Mouse (Mus musculus) ES-Bruce4 (cell line): Measurements from ENCODE around the gene Fars2. TPM values are rescaled to one million over a fixed set of nuclear protein-coding genes. Genes with fewer than 3 reads are reported as not detected.

Experiments
- H3K27ac ChIP-seq: 2 replicates; pipeline ENCODE4 v1.5.1; 2012; ENCODE audit warnings: low read length, inconsistent platforms; ENCODE audit not compliant: insufficient read depth
- H3K27me3 ChIP-seq: 2 replicates; pipeline ENCODE4 v1.6.1; 2012; ENCODE audit warnings: mild to moderate bottlenecking, low read length, inconsistent platforms; ENCODE audit not compliant: control insufficient read depth, poor library complexity, insufficient read depth, severe bottlenecking
- H3K36me3 ChIP-seq: 2 replicates; pipeline ENCODE4 v1.6.1; 2012; ENCODE audit warnings: inconsistent platforms, mild to moderate bottlenecking, low read length, moderate library complexity; ENCODE audit not compliant: control insufficient read depth, poor library complexity, insufficient read depth, severe bottlenecking
- H3K4me1 ChIP-seq: one replicate; pipeline ENCODE4 v1.8.1; 2011; ENCODE audit warnings: low read length; ENCODE audit not compliant: control insufficient read depth, insufficient read depth
- H3K4me3 ChIP-seq: 2 replicates; pipeline ENCODE4 v1.5.1; 2011; ENCODE audit warnings: low read depth, mild to moderate bottlenecking, low read length
- H3K9ac ChIP-seq: 2 replicates; pipeline ENCODE4 v1.6.1; 2012; ENCODE audit warnings: low read depth, mild to moderate bottlenecking, inconsistent platforms; ENCODE audit not compliant: poor library complexity, severe bottlenecking
- H3K9me3 ChIP-seq: replicated peaks from 2 replicates; pipeline ENCODE4 v1.6.1; 2012; ENCODE audit warnings: mild to moderate bottlenecking, low read length, inconsistent platforms; ENCODE audit not compliant: control insufficient read depth, poor library complexity, insufficient read depth, severe bottlenecking
- CTCF ChIP-seq: IDR thresholded peaks from one replicate; pipeline ENCODE4 v1.8.1; 2011; ENCODE audit warnings: low read depth, low read length
- EP300 ChIP-seq: IDR thresholded peaks from 2 replicates; pipeline ENCODE4 v1.6.1; 2011; ENCODE audit warnings: low read depth, low read length; ENCODE audit not compliant: insufficient read depth
- POLR2A ChIP-seq: IDR thresholded peaks from one replicate; pipeline ENCODE4 v1.8.1; 2011; ENCODE audit warnings: low read length; ENCODE audit not compliant: insufficient read depth
- polyA plus RNA-seq: library from polyadenylated mRNA; stranded (reverse); fragments of >200 nt; gene quantifications from 2 replicates; pipeline ENCODE4 v1.2.4, GENCODE M21; 2011; ENCODE audit warnings: low read depth; ENCODE audit not compliant: missing spikeins, insufficient read depth, insufficient read length

Fars2 gene
- polyA plus RNA-seq, 1 experiment = 23.3 TPM

GRCm38 (mm10) chr13:36610426-36610825 lies 493.2 kb downstream of the Fars2 start:
- Histone ChIP-seq H3K4me1 (no peaks in the 10 kb centered on the region), H3K4me3 (no peak overlapping the region), H3K9ac (no peak overlapping the region), H3K27me3 (no peaks in the 10 kb centered on the region), H3K36me3 (no peaks in the 10 kb centered on the region), H3K9me3 (peaks cover 16% of the 10 kb centered on the region), H3K27ac (no peak overlapping the region)
- TF ChIP-seq EP300 (no peak), POLR2A (no peak), CTCF (no peak)

- no peaks in the 10 kb centered on the region for H3K27me3 ChIP-seq
- H3K9ac ChIP-seq = no peak overlapping the region
- no peak overlapping the region for H3K27ac ChIP-seq
- H3K9me3 ChIP-seq = peaks cover 16% of the 10 kb centered on the region
- no peaks in the 10 kb centered on the region for H3K36me3 ChIP-seq
- TF ChIP-seq POLR2A (no peak), CTCF (no peak), EP300 (no peak)
- no peak overlapping the region for H3K4me3 ChIP-seq
- no peaks in the 10 kb centered on the region for H3K4me1 ChIP-seq
These were observed 495.9 kb downstream of the Fars2 start for GRCm38 (mm10) chr13:36612785-36613750.

- Histone ChIP-seq H3K27me3 (no peaks in the 10 kb centered on the region), H3K36me3 (no peaks in the 10 kb centered on the region), H3K9ac (no peak overlapping the region), H3K27ac (no peak overlapping the region), H3K9me3 (no peaks in the 10 kb centered on the region), H3K4me1 (no peaks in the 10 kb centered on the region), H3K4me3 (no peak overlapping the region)
- TF ChIP-seq POLR2A = no peak
- no peak for TF ChIP-seq CTCF
- TF ChIP-seq EP300 = no peak
These were observed 503.5 kb downstream of the Fars2 start for GRCm38 (mm10) chr13:36620498-36621332.

DNA sequence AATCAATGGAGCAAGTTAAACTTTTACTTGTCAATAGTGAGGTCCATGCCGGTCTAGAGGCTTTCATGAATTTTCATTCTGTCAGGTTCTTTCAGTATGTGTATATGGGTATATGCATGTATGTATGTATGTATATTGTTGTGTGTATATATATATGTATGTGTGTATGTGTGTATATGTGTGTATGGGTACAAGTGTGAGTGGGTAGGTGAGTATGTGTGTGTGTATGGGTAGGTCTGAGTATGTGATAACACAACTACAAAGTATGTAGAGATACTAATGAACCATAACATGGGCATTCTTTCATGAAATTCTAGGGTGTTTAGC lies 504.1 kb downstream of the Fars2 start:
- no peak overlapping the region for H3K27ac ChIP-seq
- no peak overlapping the region for H3K9ac ChIP-seq
- H3K27me3 ChIP-seq = no peaks in the 10 kb centered on the region
- no peak for TF ChIP-seq POLR2A
- no peak for TF ChIP-seq CTCF
- TF ChIP-seq EP300 = no peak
- no peak overlapping the region for H3K4me3 ChIP-seq
- H3K36me3 ChIP-seq = no peaks in the 10 kb centered on the region
- H3K9me3 ChIP-seq = no peaks in the 10 kb centered on the region
- no peaks in the 10 kb centered on the region for H3K4me1 ChIP-seq

- Histone ChIP-seq H3K4me1 (no peaks in the 10 kb centered on the region), H3K9me3 (no peaks in the 10 kb centered on the region), H3K9ac (no peak overlapping the region), H3K36me3 (no peaks in the 10 kb centered on the region), H3K27me3 (no peaks in the 10 kb centered on the region), H3K4me3 (no peak overlapping the region), H3K27ac (no peak overlapping the region)
- TF ChIP-seq EP300 (no peak), CTCF (no peak), POLR2A (no peak)
These were observed 506.3 kb downstream of the Fars2 start for GRCm38 (mm10) chr13:36623556-36623955.

GRCm38 (mm10) chr13:36629154-36629553 lies 511.9 kb downstream of the Fars2 start:
- no peaks in the 10 kb centered on the region for H3K4me1 ChIP-seq
- no peak overlapping the region for H3K9ac ChIP-seq
- H3K27ac ChIP-seq = no peak overlapping the region
- no peaks in the 10 kb centered on the region for H3K36me3 ChIP-seq
- H3K9me3 ChIP-seq = no peaks in the 10 kb centered on the region
- H3K4me3 ChIP-seq = no peak overlapping the region
- H3K27me3 ChIP-seq = no peaks in the 10 kb centered on the region
- TF ChIP-seq EP300 (no peak), CTCF (no peak), POLR2A (no peak)
